Mouse (Mus musculus): Measurements from ENCODE around the gene Klhdc9. TPM values are rescaled to one million over a fixed set of nuclear protein-coding genes. Genes with fewer than 3 reads are reported as not detected.

Gene Klhdc9
- 2.2 and 3.0 TPM in 2 replicates for polyA plus RNA-seq (2014; fragmentation: Nextera tagmentation; extraction: Ambion mirVana)

- peak; percentile 97 for DNase-seq (ENCODE audit: low spot score)
- Histone ChIP-seq H3K36me3 (ENCODE audit: control insufficient read depth, insufficient read depth, low read length) (peaks cover 12% of the 10 kb centered on the region), H3K9ac (ENCODE audit: low read depth, low read length) (peak within 1 kb of the TSS; percentile 61), H3K27me3 (replicated peaks; ENCODE audit: control insufficient read depth, insufficient read depth, low read length) (no peaks in the 10 kb centered on the region), H3K4me1 (ENCODE audit: control insufficient read depth, insufficient read depth, low read length) (0 out of 2 replicates have a peak, but pooled peaks cover 3% of the 10 kb centered on the region), H3K4me2 (ENCODE audit: low read depth, low read length) (peak within 1 kb of the TSS; percentile 64), H3K27ac (replicated peaks; ENCODE audit: low read depth, low read length) (no peak within 1 kb of the TSS; the same call in 1 of the 2 replicates), H3K9me3 (ENCODE audit: control insufficient read depth, low read length) (0 out of 2 replicates have a peak, but pooled peaks cover 3% of the 10 kb centered on the region), H3K4me3 (ENCODE audit: low read depth, low read length) (peak within 1 kb of the TSS; percentile 46)
- ATAC-seq (ENCODE audit: low read depth): peak; percentile 97
- 1% methylated on average over 21 of the region's 21 CpGs for WGBS
Observed at GRCm38 (mm10) chr1:171360656-171361055, at the start of gene Klhdc9. Gene Klhdc9, minus strand, starts transcription at chr1:171360798.

- Histone ChIP-seq H3K27me3 (replicated peaks; ENCODE audit: control insufficient read depth, insufficient read depth, low read length) (no peaks in the 10 kb centered on the region), H3K27ac (replicated peaks; ENCODE audit: low read depth, low read length) (no peak overlapping the region), H3K4me2 (ENCODE audit: low read depth, low read length) (no peak overlapping the region), H3K9me3 (ENCODE audit: control insufficient read depth, low read length) (no peaks in the 10 kb centered on the region), H3K4me1 (ENCODE audit: control insufficient read depth, insufficient read depth, low read length) (peaks cover 6% of the 10 kb centered on the region; the same call in 1 of the 2 replicates), H3K36me3 (ENCODE audit: control insufficient read depth, insufficient read depth, low read length) (peaks cover 4% of the 10 kb centered on the region), H3K4me3 (ENCODE audit: low read depth, low read length) (no peak overlapping the region), H3K9ac (ENCODE audit: low read depth, low read length) (no peak overlapping the region)
- ATAC-seq (ENCODE audit: low read depth) (no peak), DNase-seq (ENCODE audit: low spot score) (no peak)
- WGBS: 91% methylated on average over 1 of the region's 1 CpGs
Observed at GRCm38 (mm10) chr1:171410231-171410630, 49.6 kb upstream of the Klhdc9 start.

DNA sequence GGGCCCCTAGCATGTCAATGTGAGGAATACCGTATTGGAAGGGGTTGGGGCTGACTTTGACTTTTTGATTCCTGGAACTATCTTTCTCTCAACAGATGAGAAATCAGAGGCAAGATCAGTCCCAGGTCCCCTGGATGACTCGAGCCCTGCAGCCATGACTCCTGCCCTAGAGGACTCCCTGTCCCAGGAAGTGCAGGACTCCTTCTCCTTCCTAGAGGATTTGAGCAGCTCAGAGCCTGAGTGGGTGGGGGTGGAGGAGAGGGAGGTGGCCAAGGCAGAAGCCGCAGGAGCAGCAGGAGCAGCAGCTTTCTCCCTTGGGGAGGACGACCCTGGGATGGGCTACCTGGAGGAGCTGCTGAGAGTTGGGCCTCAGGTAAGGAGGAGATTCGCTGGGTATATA is 46.7 kb upstream of the Klhdc9 start:
- no peak for ATAC-seq (ENCODE audit: low read depth)
- Histone ChIP-seq H3K36me3 (ENCODE audit: control insufficient read depth, insufficient read depth, low read length) (no peaks in the 10 kb centered on the region), H3K4me2 (ENCODE audit: low read depth, low read length) (no peak overlapping the region), H3K9me3 (ENCODE audit: control insufficient read depth, low read length) (no peaks in the 10 kb centered on the region), H3K27ac (replicated peaks; ENCODE audit: low read depth, low read length) (no peak overlapping the region), H3K4me1 (ENCODE audit: control insufficient read depth, insufficient read depth, low read length) (no peaks in the 10 kb centered on the region), H3K4me3 (ENCODE audit: low read depth, low read length) (no peak overlapping the region), H3K27me3 (replicated peaks; ENCODE audit: control insufficient read depth, insufficient read depth, low read length) (no peaks in the 10 kb centered on the region), H3K9ac (ENCODE audit: low read depth, low read length) (no peak overlapping the region)
- WGBS: 79% methylated on average over 5 of the region's 5 CpGs
- DNase-seq (ENCODE audit: low spot score): no peak

GRCm38 (mm10) chr1:171402991-171403390 is 42.4 kb upstream of the Klhdc9 start:
- WGBS: 67% methylated on average over 6 of the region's 9 CpGs
- Histone ChIP-seq H3K4me1 (ENCODE audit: control insufficient read depth, insufficient read depth, low read length) (no peaks in the 10 kb centered on the region), H3K27me3 (replicated peaks; ENCODE audit: control insufficient read depth, insufficient read depth, low read length) (no peaks in the 10 kb centered on the region), H3K4me3 (ENCODE audit: low read depth, low read length) (no peak overlapping the region), H3K9me3 (ENCODE audit: control insufficient read depth, low read length) (no peaks in the 10 kb centered on the region), H3K4me2 (ENCODE audit: low read depth, low read length) (no peak overlapping the region), H3K9ac (ENCODE audit: low read depth, low read length) (no peak overlapping the region), H3K36me3 (ENCODE audit: control insufficient read depth, insufficient read depth, low read length) (no peaks in the 10 kb centered on the region), H3K27ac (replicated peaks; ENCODE audit: low read depth, low read length) (no peak overlapping the region)
- ATAC-seq (ENCODE audit: low read depth): no peak
- DNase-seq (ENCODE audit: low spot score): no peak

GRCm38 (mm10) chr1:171401821-171402220 is 41.2 kb upstream of the Klhdc9 start:
- Histone ChIP-seq H3K27me3 (replicated peaks; ENCODE audit: control insufficient read depth, insufficient read depth, low read length) (no peaks in the 10 kb centered on the region), H3K9me3 (ENCODE audit: control insufficient read depth, low read length) (no peaks in the 10 kb centered on the region)
- WGBS: 76% methylated on average over 4 of the region's 4 CpGs

DNA sequence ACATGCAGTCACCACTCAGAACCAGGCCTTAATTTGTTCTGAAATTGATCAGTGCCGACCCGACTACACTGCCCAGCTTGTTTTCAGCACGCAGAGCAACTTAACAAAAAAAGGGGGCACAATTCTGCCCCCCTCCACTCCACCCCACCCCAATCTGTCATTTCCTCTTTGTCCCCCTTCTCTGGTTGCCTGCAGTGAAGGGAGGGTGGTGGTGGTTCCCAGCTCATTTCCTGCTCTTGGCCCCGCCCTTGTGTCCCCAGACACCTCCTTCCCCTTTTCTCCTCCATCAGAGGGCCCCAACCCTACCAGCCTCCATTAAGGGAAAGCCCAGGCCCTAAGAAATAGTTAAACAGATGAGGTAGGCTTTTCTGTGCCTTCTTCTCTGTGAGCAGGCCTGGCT is 29.5 kb upstream of the Klhdc9 start:
- Histone ChIP-seq H3K27ac (replicated peaks; ENCODE audit: low read depth, low read length) (no peak overlapping the region), H3K9ac (ENCODE audit: low read depth, low read length) (no peak overlapping the region), H3K4me3 (ENCODE audit: low read depth, low read length) (no peak overlapping the region), H3K4me1 (ENCODE audit: control insufficient read depth, insufficient read depth, low read length) (no peaks in the 10 kb centered on the region), H3K27me3 (replicated peaks; ENCODE audit: control insufficient read depth, insufficient read depth, low read length) (no peaks in the 10 kb centered on the region), H3K9me3 (ENCODE audit: control insufficient read depth, low read length) (no peaks in the 10 kb centered on the region), H3K4me2 (ENCODE audit: low read depth, low read length) (no peak overlapping the region), H3K36me3 (ENCODE audit: control insufficient read depth, insufficient read depth, low read length) (no peaks in the 10 kb centered on the region)
- WGBS: 72% methylated on average over 2 of the region's 4 CpGs
- ATAC-seq (ENCODE audit: low read depth): no peak
- no peak for DNase-seq (ENCODE audit: low spot score)

More at GRCm38 (mm10) chr1:171401821-171402220, 41.2 kb upstream of the Klhdc9 start:
- no peak overlapping the region for H3K27ac ChIP-seq (replicated peaks; ENCODE audit: low read depth, low read length)
- no peak for DNase-seq (ENCODE audit: low spot score)
- ATAC-seq (ENCODE audit: low read depth): no peak
- H3K4me3 ChIP-seq (ENCODE audit: low read depth, low read length): no peak overlapping the region
- H3K4me1 ChIP-seq (ENCODE audit: control insufficient read depth, insufficient read depth, low read length): no peaks in the 10 kb centered on the region
- H3K4me2 ChIP-seq (ENCODE audit: low read depth, low read length): no peak overlapping the region
- no peak overlapping the region for H3K9ac ChIP-seq (ENCODE audit: low read depth, low read length)
- H3K36me3 ChIP-seq (ENCODE audit: control insufficient read depth, insufficient read depth, low read length): no peaks in the 10 kb centered on the region

- 80% methylated on average over 15 of the region's 15 CpGs for WGBS
- H3K36me3 ChIP-seq (ENCODE audit: control insufficient read depth, insufficient read depth, low read length): no peaks in the 10 kb centered on the region
- H3K9me3 ChIP-seq (ENCODE audit: control insufficient read depth, low read length): no peaks in the 10 kb centered on the region
- no peak for ATAC-seq (ENCODE audit: low read depth)
- peak; percentile 23 for DNase-seq (ENCODE audit: low spot score)
- H3K27ac ChIP-seq (replicated peaks; ENCODE audit: low read depth, low read length): no peak within 1 kb of the TSS
- H3K27me3 ChIP-seq (replicated peaks; ENCODE audit: control insufficient read depth, insufficient read depth, low read length): no peaks in the 10 kb centered on the region
- no peak within 1 kb of the TSS for H3K4me3 ChIP-seq (ENCODE audit: low read depth, low read length)
- H3K4me1 ChIP-seq (ENCODE audit: control insufficient read depth, insufficient read depth, low read length): no peaks in the 10 kb centered on the region
- H3K9ac ChIP-seq (ENCODE audit: low read depth, low read length): no peak within 1 kb of the TSS
- no peak within 1 kb of the TSS for H3K4me2 ChIP-seq (ENCODE audit: low read depth, low read length)
Observed at GRCm38 (mm10) chr1:171388376-171389102, 27.9 kb upstream of the Klhdc9 start, which contains the start of gene Arhgap30. Gene Arhgap30, plus strand, starts transcription at chr1:171388954.

GRCm38 (mm10) chr1:171387099-171387498 is 26.5 kb upstream of the Klhdc9 start:
- no peak overlapping the region for H3K4me2 ChIP-seq (ENCODE audit: low read depth, low read length)
- ATAC-seq (ENCODE audit: low read depth) (no peak), DNase-seq (ENCODE audit: low spot score) (peak; percentile 60)

GRCm38 (mm10) chr1:171385171-171385570 is 24.6 kb upstream of the Klhdc9 start:
- no peaks in the 10 kb centered on the region for H3K36me3 ChIP-seq (ENCODE audit: control insufficient read depth, insufficient read depth, low read length)
- H3K4me2 ChIP-seq (ENCODE audit: low read depth, low read length): no peak overlapping the region
- 0 out of 2 replicates have a peak, but pooled peaks cover 5% of the 10 kb centered on the region for H3K27me3 ChIP-seq (replicated peaks; ENCODE audit: control insufficient read depth, insufficient read depth, low read length)
- H3K4me3 ChIP-seq (ENCODE audit: low read depth, low read length): no peak overlapping the region
- no peaks in the 10 kb centered on the region for H3K4me1 ChIP-seq (ENCODE audit: control insufficient read depth, insufficient read depth, low read length)
- DNase-seq (ENCODE audit: low spot score): no peak
- no peak overlapping the region for H3K9ac ChIP-seq (ENCODE audit: low read depth, low read length)
- ATAC-seq (ENCODE audit: low read depth): no peak
- no peak overlapping the region for H3K27ac ChIP-seq (replicated peaks; ENCODE audit: low read depth, low read length)
- no peaks in the 10 kb centered on the region for H3K9me3 ChIP-seq (ENCODE audit: control insufficient read depth, low read length)
- WGBS: 68% methylated on average over 9 of the region's 9 CpGs

More at GRCm38 (mm10) chr1:171387099-171387498, 26.5 kb upstream of the Klhdc9 start:
- no peak overlapping the region for H3K4me3 ChIP-seq (ENCODE audit: low read depth, low read length)
- H3K4me1 ChIP-seq (ENCODE audit: control insufficient read depth, insufficient read depth, low read length): no peaks in the 10 kb centered on the region
- H3K27me3 ChIP-seq (replicated peaks; ENCODE audit: control insufficient read depth, insufficient read depth, low read length): no peaks in the 10 kb centered on the region
- no peaks in the 10 kb centered on the region for H3K9me3 ChIP-seq (ENCODE audit: control insufficient read depth, low read length)
- H3K36me3 ChIP-seq (ENCODE audit: control insufficient read depth, insufficient read depth, low read length): no peaks in the 10 kb centered on the region
- 16% methylated on average over 6 of the region's 6 CpGs for WGBS
- H3K27ac ChIP-seq (replicated peaks; ENCODE audit: low read depth, low read length): no peak overlapping the region
- no peak overlapping the region for H3K9ac ChIP-seq (ENCODE audit: low read depth, low read length)
